ENCODE assay signal across 12 mouse cellular contexts in genomic region chr3:87500088-87501055, GRCm38 (mm10). TPM values are rescaled to one million over a fixed set of nuclear protein-coding genes. Genes with fewer than 3 reads are reported as not detected.
DNase-seq lines count a peak whose midpoint lies in the region; ATAC-seq lines count a peak whose summit lies in the region.
"Had no signal": no experiment of that assay in that cellular context is flagged by ENCODE, and none has a peak within 500 bp of the region (broad histone marks: within the 10 kb centered on the region; RNA-seq: fewer than 3 reads in every experiment).

No protein-coding gene starts in this region.

- no peaks in the 10 kb centered on the region for H3K9me3 ChIP-seq in embryonic facial prominence, embryonic 13.5 days
- no peaks in the 10 kb centered on the region for H3K9me3 ChIP-seq in embryonic facial prominence, embryonic 10.5 days
- H3K9me3 ChIP-seq: embryonic facial prominence, embryonic 12.5 days; heart, embryonic 15.5 days; liver, embryonic 15.5 days had no signal

- no peak for ATAC-seq in embryonic facial prominence, embryonic 13.5 days (ENCODE audit: insufficient number of reproducible peaks, insufficient read depth, low FRiP score, low TSS enrichment, low read depth)
- peak; percentile 40 for ATAC-seq in megakaryocyte progenitor cell, adult 5-6 weeks (replicated peaks; ENCODE audit: poor library complexity)

- H3K27me3 ChIP-seq in embryonic facial prominence, embryonic 13.5 days, result peaks cover 8% of the 10 kb centered on the region; the same call in 1 of the 2 replicates
- 0 out of 2 replicates have a peak, but pooled peaks cover 6% of the 10 kb centered on the region for H3K27me3 ChIP-seq in embryonic facial prominence, embryonic 10.5 days (replicated peaks; ENCODE audit: low read depth, poor library complexity, severe bottlenecking)

- no peak for DNase-seq in embryonic facial prominence, embryonic 10.5 days (ENCODE audit: low spot score)
- DNase-seq in retina, embryonic 14.5 days (ENCODE audit: low spot score), result peak; percentile 1
- DNase-seq in retina, postnatal 1 day, result no peak
- DNase-seq in adrenal gland, postnatal 14 days, result no peak
- no peak for DNase-seq in embryo, embryonic 10.5 days (ENCODE audit: low spot score)
- DNase-seq in kidney, postnatal 10 days, result no peak
- DNase-seq: cerebellum, adult 11-12 months had no signal

- no peak overlapping the region for H3K4me3 ChIP-seq in embryonic facial prominence, embryonic 13.5 days
- no peak overlapping the region for H3K4me3 ChIP-seq in embryonic facial prominence, embryonic 10.5 days
- H3K4me3 ChIP-seq: embryonic facial prominence, embryonic 12.5 days; heart, embryonic 15.5 days; liver, embryonic 15.5 days had no signal

- H3K4me2 ChIP-seq in embryonic facial prominence, embryonic 13.5 days, result no peak overlapping the region
- H3K4me2 ChIP-seq: embryonic facial prominence, embryonic 12.5 days; heart, embryonic 15.5 days; liver, embryonic 15.5 days had no signal

- 0 out of 2 replicates have a peak overlapping the region, but pooled peaks have one; percentile 36 for H3K9ac ChIP-seq in embryonic facial prominence, embryonic 13.5 days
- H3K9ac ChIP-seq: embryonic facial prominence, embryonic 12.5 days; heart, embryonic 15.5 days; liver, embryonic 15.5 days had no signal

- 69% methylated on average over 24 of the region's 24 CpGs for WGBS in embryonic facial prominence, embryonic 13.5 days
- 78% methylated on average over 24 of the region's 24 CpGs for WGBS in embryonic facial prominence, embryonic 10.5 days

- H3K36me3 ChIP-seq in embryonic facial prominence, embryonic 13.5 days, result no peaks in the 10 kb centered on the region
- no peaks in the 10 kb centered on the region for H3K36me3 ChIP-seq in embryonic facial prominence, embryonic 10.5 days (replicated peaks)
- H3K36me3 ChIP-seq: embryonic facial prominence, embryonic 12.5 days; heart, embryonic 15.5 days; liver, embryonic 15.5 days had no signal

- H3K4me1 ChIP-seq in embryonic facial prominence, embryonic 13.5 days, result peaks cover 7% of the 10 kb centered on the region; the same call in 1 of the 2 replicates
- H3K4me1 ChIP-seq in embryonic facial prominence, embryonic 10.5 days, result peaks cover 4% of the 10 kb centered on the region; the same call in 1 of the 2 replicates
- H3K4me1 ChIP-seq: heart, embryonic 15.5 days; liver, embryonic 15.5 days had no signal

- H3K27ac ChIP-seq in embryonic facial prominence, embryonic 13.5 days, result no peak overlapping the region
- no peak overlapping the region for H3K27ac ChIP-seq in embryonic facial prominence, embryonic 10.5 days (replicated peaks)
- H3K27ac ChIP-seq: embryonic facial prominence, embryonic 12.5 days; heart, embryonic 15.5 days; liver, embryonic 15.5 days had no signal

RNA-seq across cellular contexts. Expression of gene Etv3, which starts 24.8 kb away (rescaled TPM):
- polyA plus RNA-seq in embryonic facial prominence, embryonic 13.5 days (2015; fragmentation: Nextera tagmentation; extraction: Ambion mirVana), result 19.6 and 19.8 TPM in 2 replicates
- 11.9 and 14.0 TPM in 2 replicates for polyA plus RNA-seq in embryonic facial prominence, embryonic 10.5 days (2016; fragmentation: Nextera tagmentation; extraction: Ambion mirVana)
- 7.4 and 8.5 TPM in 2 replicates for total RNA-seq in megakaryocyte progenitor cell, adult 5-6 weeks (2015)
- total RNA-seq in megakaryocyte progenitor cell, adult 5-6 weeks (2017), result 9.2 and 9.5 TPM in 2 replicates
- 23.4 and 26.2 TPM in 2 replicates for total RNA-seq in adrenal gland, postnatal 14 days (2021)
